Mouse (Mus musculus) urinary bladder, postnatal 36 days (tissue): ENCODE data around the gene Pnrc2.
A peak's percentile ranks its signal among the peaks of the same experiment; 100 is the strongest.

Experiments
- DNase-seq, 2 experiments: peaks; one replicate each; pipeline ENCODE4 v3.0.0; 2022; ENCODE audit warnings: low spot score in 2 of 2, mixed read lengths in 1 of 2

Gene Pnrc2

GRCm38 (mm10) chr4:135892884-135893283, 19.2 kb upstream of the Pnrc2 start:
- DNase-seq = no peak

GRCm38 (mm10) chr4:135891539-135891938, 17.9 kb upstream of the Pnrc2 start:
- DNase-seq = no peak

- DNase-seq = peak; percentile 64 to 78
Measured at GRCm38 (mm10) chr4:135889884-135890283, 16.2 kb upstream of the Pnrc2 start.

GRCm38 (mm10) chr4:135889146-135889883, 15.7 kb upstream of the Pnrc2 start:
- DNase-seq = no peak

GRCm38 (mm10) chr4:135888448-135889057, 14.9 kb upstream of the Pnrc2 start:
- no peak for DNase-seq

GRCm38 (mm10) chr4:135886184-135886583, 12.5 kb upstream of the Pnrc2 start:
- no peak for DNase-seq

- DNase-seq = no peak
Measured at GRCm38 (mm10) chr4:135885676-135886075, 12.0 kb upstream of the Pnrc2 start.

- no peak for DNase-seq
Measured at GRCm38 (mm10) chr4:135884531-135884930, 10.9 kb upstream of the Pnrc2 start.

GRCm38 (mm10) chr4:135883881-135884516, 10.3 kb upstream of the Pnrc2 start:
- DNase-seq = no peak

- DNase-seq = no peak
Measured at GRCm38 (mm10) chr4:135883401-135883851, 9.8 kb upstream of the Pnrc2 start.

GRCm38 (mm10) chr4:135882023-135882422, 8.4 kb upstream of the Pnrc2 start:
- no peak for DNase-seq

GRCm38 (mm10) chr4:135880576-135880975, 6.9 kb upstream of the Pnrc2 start:
- DNase-seq = no peak

- DNase-seq = no peak
Measured at GRCm38 (mm10) chr4:135880018-135880417, 6.4 kb upstream of the Pnrc2 start.

GRCm38 (mm10) chr4:135879021-135879420, 5.4 kb upstream of the Pnrc2 start:
- no peak for DNase-seq

- no peak for DNase-seq
Measured at GRCm38 (mm10) chr4:135877742-135878141, 4.1 kb upstream of the Pnrc2 start.

- DNase-seq = peak; percentile 53 to 73
Measured at GRCm38 (mm10) chr4:135876583-135877020, 3.0 kb upstream of the Pnrc2 start.

- DNase-seq = peak; percentile 41 to 57
Measured at GRCm38 (mm10) chr4:135875991-135876582, 2.4 kb upstream of the Pnrc2 start.

- DNase-seq = no peak
Measured at GRCm38 (mm10) chr4:135875546-135875945, 1.9 kb upstream of the Pnrc2 start.

GRCm38 (mm10) chr4:135874564-135875535, 1.2 kb upstream of the Pnrc2 start:
- no peak for DNase-seq

GRCm38 (mm10) chr4:135872589-135873391, 860 bp downstream of the Pnrc2 start:
- DNase-seq = no peak
